Mouse (Mus musculus) Patski (cell line): ENCODE results near the gene Creb3l2. TPM values are rescaled to one million over a fixed set of nuclear protein-coding genes. Genes with fewer than 3 reads are reported as not detected.

ENCODE experiments used
- ATAC-seq: fragments of 100-300 bp; one replicate; pipeline ENCODE4 v1.8.0; 2021
- CTCF ChIA-PET: fragments of 350-600 bp; sonication (Branson Sonifier 250); formaldehyde crosslinking; loops from one replicate; lab custom pipeline; 2022; ENCODE audit warnings: inconsistent platforms; lab: Charles Lee
- POLR2A ChIA-PET: fragments of 350-600 bp; sonication (Branson Sonifier 250); formaldehyde crosslinking; loops from one replicate; lab custom pipeline; 2022; ENCODE audit warnings: antibody characterized with exemption, inconsistent platforms; lab: Charles Lee
- DNase-seq: peaks from one replicate; pipeline ENCODE4 v3.0.0-alpha.2; 2011; ENCODE audit warnings: low read depth, low spot score
- H3K27me3 ChIP-seq: fragments of 371-371 bp; one replicate; pipeline ENCODE4 v1.5.1; 2021
- CTCF ChIP-seq: fragments of 100-300 bp; IDR thresholded peaks from one replicate; pipeline ENCODE4 v1.5.1; 2021
- in situ Hi-C: fragments of 300-500 bp; cut with MboI; formaldehyde crosslinking; loops from 3 replicates; pipeline ENCODE4 v1.11.1; 2018; ENCODE audit warnings: low pct_unique_long_range_greater_than_20kb, mixed read lengths
- polyA plus RNA-seq: library from polyadenylated mRNA; unstranded; gene quantifications from one replicate; pipeline ENCODE4 v1.2.3, GENCODE M21; 2021

Gene Creb3l2
- polyA plus RNA-seq, 1 experiment from 2014 or later, result 39.0 TPM

- DNase-seq (no peak), ATAC-seq (no peak)
- ChIA-PET POLR2A (no interaction called here), CTCF (no interaction called here)
- in situ Hi-C loops, result no loop called here
- TF ChIP-seq CTCF, result no peak
- H3K27me3 ChIP-seq, result peaks cover 22% of the 10 kb centered on the region
Measured at GRCm38 (mm10) chr6:37290691-37291090, 151.3 kb downstream of the Creb3l2 start.

- POLR2A ChIA-PET, result no interaction called here
- TF ChIP-seq CTCF, result no peak
- no peak for ATAC-seq
- CTCF ChIA-PET, result interaction anchor here (0.6 kb wide), 1 partner anchor 31 kb away, joined by 3 read pairs; no protein-coding TSS in a partner anchor
- no peak for DNase-seq
- in situ Hi-C loops, result no loop called here
- H3K27me3 ChIP-seq, result peaks cover 14% of the 10 kb centered on the region
Measured at GRCm38 (mm10) chr6:37286134-37286533, 155.8 kb downstream of the Creb3l2 start.

GRCm38 (mm10) chr6:37284879-37285278, 157.1 kb downstream of the Creb3l2 start:
- ATAC-seq (no peak), DNase-seq (no peak)
- no peak for TF ChIP-seq CTCF
- in situ Hi-C loops, result no loop called here
- H3K27me3 ChIP-seq, result peaks cover 9% of the 10 kb centered on the region
- ChIA-PET POLR2A (no interaction called here), CTCF (no interaction called here)

- ChIA-PET CTCF (no interaction called here), POLR2A (interaction anchor here (0.6 to 1.2 kb wide), 2 partner anchors 30 to 342 kb away, joined by 3 read pairs; no protein-coding TSS in a partner anchor)
- no peak for DNase-seq
- no peak for TF ChIP-seq CTCF
- no peak for ATAC-seq
- in situ Hi-C loops, result no loop called here
- peaks cover 9% of the 10 kb centered on the region for H3K27me3 ChIP-seq
Measured at GRCm38 (mm10) chr6:37283336-37283735, 158.6 kb downstream of the Creb3l2 start.

GRCm38 (mm10) chr6:37282659-37283058, 159.3 kb downstream of the Creb3l2 start:
- in situ Hi-C loops, result no loop called here

More at GRCm38 (mm10) chr6:37282659-37283058, 159.3 kb downstream of the Creb3l2 start:
- TF ChIP-seq CTCF, result no peak
- ChIA-PET CTCF (interaction anchor here (1.6 kb wide), 1 partner anchor 11 kb away, joined by 4 read pairs; no protein-coding TSS in a partner anchor), POLR2A (interaction anchor here (0.6 to 1.2 kb wide), 2 partner anchors 12 to 31 kb away, joined by 3 read pairs; no protein-coding TSS in a partner anchor)
- H3K27me3 ChIP-seq, result peaks cover 6% of the 10 kb centered on the region
- ATAC-seq (no peak), DNase-seq (no peak)

Other genes starting within 250 kb of the Creb3l2 start
- gene Dgki, start 142.0 kb downstream of the Creb3l2 start, polyA plus RNA-seq, result 0.03 TPM
- gene Akr1d1, start 88.0 kb upstream of the Creb3l2 start, polyA plus RNA-seq, result not detected